Mouse (Mus musculus) kidney, adult 18-20 months (tissue): ENCODE data around the gene Gm10295.

Source experiments
- DNase-seq: peaks from one replicate; pipeline ENCODE4 v3.0.0; 2021

Gene Gm10295

DNA sequence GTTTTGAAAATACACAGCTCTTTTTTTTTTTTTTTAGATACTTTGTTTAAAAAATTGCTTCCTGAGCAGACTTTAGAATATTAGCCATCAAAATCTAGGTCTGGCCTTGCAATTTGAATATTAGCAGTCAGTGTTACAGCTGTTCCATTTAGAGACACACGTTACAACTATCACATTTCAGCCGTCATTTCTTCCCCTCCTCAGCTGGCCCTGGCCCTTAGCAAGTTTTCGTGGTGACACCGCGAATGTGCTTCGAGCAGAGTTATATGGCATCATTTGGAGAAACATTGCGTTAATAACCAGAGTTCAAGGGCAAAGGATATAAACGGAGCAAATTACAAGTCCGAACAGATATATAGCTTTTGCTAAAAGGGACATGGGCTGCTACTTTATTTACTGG, 2.4 kb downstream of the Gm10295 start:
- no peak for DNase-seq

DNA sequence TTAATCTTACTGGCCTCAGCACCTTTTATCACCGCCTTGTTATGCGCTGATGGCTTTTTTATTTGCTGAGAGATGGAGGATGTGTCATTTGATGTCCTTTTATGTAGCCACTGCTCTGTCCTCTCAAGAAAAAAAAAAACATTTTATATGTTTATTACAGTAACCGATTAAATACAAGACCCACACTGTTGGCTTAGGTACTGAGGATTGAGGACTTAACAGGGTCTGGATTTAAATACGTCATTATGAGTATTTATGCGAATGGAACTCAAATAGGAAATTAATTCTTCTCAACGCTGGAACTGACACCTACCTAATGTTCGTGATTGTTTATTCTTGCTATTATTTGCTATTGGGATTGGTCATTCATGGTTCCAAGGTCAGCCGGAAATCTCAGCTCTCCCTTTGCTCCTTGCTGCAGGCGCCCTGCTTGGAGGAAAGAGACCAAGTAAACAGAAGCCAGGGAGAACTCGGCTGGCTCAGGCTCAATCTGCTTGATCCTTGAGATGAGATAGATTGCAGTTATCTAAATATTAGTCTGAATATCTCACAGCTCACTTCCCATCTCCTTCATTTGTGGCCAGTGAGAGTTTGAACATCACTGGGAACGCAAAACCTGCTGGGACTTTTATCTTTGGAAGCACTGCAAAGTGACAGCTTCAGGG, 26.2 kb downstream of the Gm10295 start:
- DNase-seq, result no peak

DNA sequence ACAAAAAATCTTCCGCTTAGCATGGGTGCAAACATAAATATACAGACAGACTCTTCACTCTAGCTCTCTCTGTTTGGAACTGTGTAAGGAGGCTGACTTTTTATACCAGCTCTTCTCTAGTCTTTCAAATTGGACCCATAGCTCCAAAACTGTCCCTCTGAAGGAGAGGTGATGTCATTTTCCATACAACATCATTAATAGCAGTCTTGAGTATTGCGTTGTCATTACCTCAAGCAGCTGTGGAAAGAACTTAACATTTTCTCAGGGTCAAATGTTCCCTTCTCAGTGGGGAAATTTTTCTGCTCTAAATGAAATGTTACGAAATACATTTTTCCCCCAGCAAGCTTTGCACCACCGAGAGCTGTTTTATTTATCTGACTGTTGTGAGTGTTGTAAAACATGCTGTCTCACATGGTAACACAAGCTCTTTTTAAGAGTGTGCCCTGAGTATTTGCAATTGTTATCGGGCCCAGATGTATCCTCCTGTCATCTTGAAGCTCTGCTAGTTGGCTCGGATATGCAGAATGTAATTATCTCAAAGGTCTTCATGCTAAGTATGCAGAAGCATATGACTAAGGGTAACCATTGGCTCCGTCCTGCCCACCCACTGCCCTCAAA, 38.0 kb downstream of the Gm10295 start:
- DNase-seq, result no peak

DNA sequence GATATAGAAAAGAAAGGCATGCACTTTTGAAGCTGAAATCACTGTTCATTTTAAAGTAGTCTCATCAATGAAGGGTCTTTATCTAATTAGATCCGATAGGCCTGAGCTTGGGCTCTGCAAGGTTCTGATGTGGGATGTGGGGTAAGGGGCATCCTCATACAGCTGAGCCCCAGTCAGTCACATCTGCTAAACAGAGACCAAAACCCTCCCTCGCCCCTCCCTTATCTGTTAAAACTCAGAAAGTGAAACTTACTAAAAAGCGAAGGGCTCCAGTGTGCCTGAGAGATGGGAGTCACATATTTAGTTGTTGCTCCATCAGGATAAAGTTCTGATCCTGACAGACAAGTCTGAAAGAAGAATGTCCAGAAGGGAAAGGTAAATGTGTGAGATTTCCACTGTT, 38.9 kb downstream of the Gm10295 start:
- DNase-seq, result no peak

DNA sequence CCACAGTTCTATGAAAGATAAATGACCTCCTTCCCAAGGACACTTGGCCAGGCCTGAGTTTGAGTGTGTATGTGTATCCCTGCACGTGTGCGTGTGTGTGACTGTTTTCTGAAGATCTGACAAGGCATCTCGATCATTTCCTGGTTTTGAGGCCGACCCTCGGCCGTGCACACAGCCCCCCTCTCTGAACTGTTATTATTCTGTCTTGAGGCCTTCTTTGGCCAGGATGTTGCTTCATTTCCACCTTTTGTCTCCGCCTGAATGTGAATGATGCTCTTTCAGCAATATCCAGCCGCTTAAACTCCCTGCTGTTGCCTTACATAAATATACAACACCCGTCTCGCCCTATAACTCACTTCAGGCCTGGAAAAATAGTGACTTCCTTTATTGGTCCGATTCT, 39.9 kb downstream of the Gm10295 start:
- DNase-seq, result peak; percentile 50

DNA sequence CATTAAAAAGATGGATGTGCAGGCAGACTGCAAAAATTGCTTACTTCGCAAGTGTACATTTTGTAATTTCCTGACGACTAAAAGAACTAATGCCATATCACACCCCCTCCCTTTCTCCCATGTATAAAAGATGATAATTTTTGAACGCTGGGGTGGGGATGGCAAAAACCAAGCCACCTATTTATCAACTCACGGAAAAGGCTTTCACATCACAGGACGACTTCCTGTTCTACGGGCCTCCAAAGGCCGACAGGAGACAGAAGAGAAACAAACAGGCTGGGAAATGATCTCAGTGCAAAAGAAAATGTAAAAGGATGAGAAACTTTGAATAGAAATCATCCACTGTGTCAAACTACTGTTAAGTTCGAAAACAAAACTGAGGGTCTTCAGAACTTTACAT, 43.2 kb downstream of the Gm10295 start:
- no peak for DNase-seq

DNA sequence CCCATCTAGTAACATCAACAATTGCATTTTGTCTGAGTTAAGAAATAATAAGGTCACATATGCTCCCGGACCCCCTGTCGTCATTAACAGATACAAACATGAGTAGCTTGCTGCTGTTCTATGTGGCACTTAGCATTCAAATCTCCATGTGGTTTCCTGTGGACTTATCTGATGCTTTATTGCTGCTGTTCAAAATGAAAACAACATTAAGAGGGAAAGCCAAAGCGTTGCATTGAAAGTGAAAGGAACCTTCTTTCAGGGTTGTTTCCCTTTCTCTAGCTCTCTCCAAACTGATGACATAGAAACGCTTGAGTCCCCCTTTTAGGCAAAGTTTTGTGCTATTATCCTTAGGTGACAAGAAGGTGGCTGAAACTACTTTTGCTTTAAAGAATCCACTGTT, 48.6 kb downstream of the Gm10295 start:
- no peak for DNase-seq
